Mouse (Mus musculus) hindbrain, embryonic 15.5 days (tissue): ENCODE measurements at regions not wholly inside any gene's neighbourhood (a gene's known extent, or its start where the extent isn't known, plus 50 kb on each side); places are given as distances from the start of the nearest gene placed in this dataset.

Experiments
- ATAC-seq: fragments of 200-750 bp; cut with Nextera tagmentation; 2 replicates; pipeline ENCODE4 v1.8.0; 2017; ENCODE audit warnings: low read depth, moderate number of reproducible peaks, moderate TSS enrichment; ENCODE audit not compliant: low FRiP score
- H3K27ac ChIP-seq: fragments of 300-500 bp; sonication (generic); replicated peaks from 2 replicates; pipeline ENCODE4 v1.5.1; 2015; ENCODE audit warnings: mild to moderate bottlenecking, inconsistent platforms
- H3K27me3 ChIP-seq: fragments of 300-500 bp; sonication (generic); 2 replicates; pipeline ENCODE4 v1.6.1; 2015; ENCODE audit warnings: control low read depth, inconsistent platforms
- H3K36me3 ChIP-seq: fragments of 300-500 bp; sonication (generic); 2 replicates; pipeline ENCODE4 v1.6.1; 2015; ENCODE audit warnings: control low read depth, inconsistent platforms
- H3K4me1 ChIP-seq: fragments of 300-500 bp; sonication (generic); replicated peaks from 2 replicates; pipeline ENCODE4 v1.6.1; 2015; ENCODE audit warnings: control low read depth, inconsistent platforms
- H3K4me2 ChIP-seq: fragments of 300-500 bp; sonication (generic); 2 replicates; pipeline ENCODE4 v1.6.1; 2015; ENCODE audit warnings: moderate library complexity, mild to moderate bottlenecking, inconsistent platforms
- H3K4me3 ChIP-seq: fragments of 300-500 bp; sonication (generic); 2 replicates; pipeline ENCODE4 v1.5.1; 2015; ENCODE audit warnings: mild to moderate bottlenecking, inconsistent platforms
- H3K9ac ChIP-seq: fragments of 300-500 bp; sonication (generic); 2 replicates; pipeline ENCODE4 v1.6.1; 2015; ENCODE audit warnings: inconsistent platforms
- H3K9me3 ChIP-seq: fragments of 300-500 bp; sonication (generic); 2 replicates; pipeline ENCODE4 v1.6.1; 2016; ENCODE audit warnings: control low read depth, inconsistent platforms
- WGBS: fragments of 180-500 bp; shearing (Covaris S2); methylation state at CpG from one replicate; pipeline ENCODE4 v1.1.7; 2015; 5-methylcytosine and 5-hydroxymethylcytosine counted together

GRCm38 (mm10) chr6:73676979-73677378, 207.5 kb upstream of the 4931417E11Rik start:
- H3K9ac ChIP-seq: no peak overlapping the region
- H3K27me3 ChIP-seq: no peaks in the 10 kb centered on the region
- no peak overlapping the region for H3K4me3 ChIP-seq
- no peak overlapping the region for H3K4me2 ChIP-seq
- no peaks in the 10 kb centered on the region for H3K36me3 ChIP-seq
- no peaks in the 10 kb centered on the region for H3K4me1 ChIP-seq
- no peak overlapping the region for H3K27ac ChIP-seq
- H3K9me3 ChIP-seq: no peaks in the 10 kb centered on the region
- no peak for ATAC-seq

DNA sequence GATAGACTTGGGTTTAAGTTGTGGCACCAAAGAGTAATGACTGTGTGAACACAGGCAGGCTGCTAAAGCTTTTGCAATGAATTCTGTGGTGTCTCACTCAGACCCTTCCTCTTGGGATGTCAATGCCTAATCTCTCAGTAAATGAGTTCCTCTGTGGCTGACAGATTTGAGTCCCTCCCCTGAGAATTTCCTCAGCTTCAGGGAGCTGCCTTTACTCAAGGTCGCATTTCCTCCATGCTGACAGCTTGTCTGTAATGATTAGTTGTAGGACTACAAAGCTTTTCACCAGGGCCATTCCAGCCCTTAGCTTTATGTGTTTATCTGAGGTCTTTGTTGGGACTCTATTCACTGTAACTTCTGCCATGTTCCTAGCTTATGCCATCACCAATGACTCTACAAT, 199.9 kb upstream of the 4931417E11Rik start:
- Histone ChIP-seq H3K9ac (no peak overlapping the region), H3K4me2 (no peak overlapping the region), H3K9me3 (no peaks in the 10 kb centered on the region), H3K36me3 (no peaks in the 10 kb centered on the region), H3K27me3 (no peaks in the 10 kb centered on the region), H3K4me3 (no peak overlapping the region), H3K4me1 (no peaks in the 10 kb centered on the region), H3K27ac (no peak overlapping the region)
- ATAC-seq: no peak
- WGBS: 48% methylated on average over 1 of the region's 1 CpGs

GRCm38 (mm10) chr6:73658988-73659387, 189.5 kb upstream of the 4931417E11Rik start:
- no peak overlapping the region for H3K4me2 ChIP-seq
- ATAC-seq: peak; percentile 66; the same call in 1 of the 2 replicates
- H3K4me1 ChIP-seq: no peaks in the 10 kb centered on the region
- no peak overlapping the region for H3K9ac ChIP-seq
- H3K9me3 ChIP-seq: no peaks in the 10 kb centered on the region
- H3K27me3 ChIP-seq: no peaks in the 10 kb centered on the region
- no peaks in the 10 kb centered on the region for H3K36me3 ChIP-seq
- WGBS: 62% methylated on average over 5 of the region's 5 CpGs
- no peak overlapping the region for H3K27ac ChIP-seq
- no peak overlapping the region for H3K4me3 ChIP-seq

DNA sequence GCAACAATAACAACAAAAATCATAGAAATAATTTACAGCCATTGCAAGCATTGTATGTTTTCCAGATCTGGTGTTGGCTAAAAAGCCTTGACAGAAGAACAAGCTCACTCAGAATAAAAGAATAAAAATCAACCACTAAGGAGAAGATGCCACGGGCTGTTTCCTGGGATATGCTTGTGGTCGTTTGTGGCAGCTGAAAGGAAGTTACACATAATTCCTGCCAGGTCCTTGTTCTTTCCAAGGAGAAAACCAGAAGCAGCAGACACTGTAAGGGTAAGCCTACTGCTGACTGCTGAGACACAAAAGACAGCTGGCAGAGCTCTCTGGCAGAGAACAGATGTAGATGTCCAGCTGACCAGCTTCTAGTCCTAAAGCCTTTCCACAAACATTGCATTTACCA, 175.9 kb upstream of the 4931417E11Rik start:
- H3K27ac ChIP-seq: no peak overlapping the region
- H3K27me3 ChIP-seq: no peaks in the 10 kb centered on the region
- no peak overlapping the region for H3K4me3 ChIP-seq
- ATAC-seq: no peak
- WGBS: 45% methylated on average over 2 of the region's 2 CpGs
- no peaks in the 10 kb centered on the region for H3K9me3 ChIP-seq
- H3K4me1 ChIP-seq: no peaks in the 10 kb centered on the region
- no peak overlapping the region for H3K9ac ChIP-seq
- no peak overlapping the region for H3K4me2 ChIP-seq
- H3K36me3 ChIP-seq: no peaks in the 10 kb centered on the region

GRCm38 (mm10) chr6:73644778-73645267, 175.4 kb upstream of the 4931417E11Rik start:
- Histone ChIP-seq H3K4me1 (no peaks in the 10 kb centered on the region), H3K27ac (no peak overlapping the region), H3K9ac (no peak overlapping the region), H3K36me3 (no peaks in the 10 kb centered on the region), H3K9me3 (no peaks in the 10 kb centered on the region), H3K4me3 (no peak overlapping the region), H3K4me2 (no peak overlapping the region), H3K27me3 (no peaks in the 10 kb centered on the region)
- ATAC-seq: peak; percentile 75
- WGBS: 37% methylated on average over 2 of the region's 2 CpGs

GRCm38 (mm10) chr6:73628600-73628999, 159.1 kb upstream of the 4931417E11Rik start:
- Histone ChIP-seq H3K9me3 (no peaks in the 10 kb centered on the region), H3K9ac (no peak overlapping the region), H3K4me3 (no peak overlapping the region), H3K4me2 (no peak overlapping the region), H3K4me1 (no peaks in the 10 kb centered on the region), H3K27me3 (no peaks in the 10 kb centered on the region), H3K36me3 (no peaks in the 10 kb centered on the region), H3K27ac (no peak overlapping the region)
- WGBS: 20% methylated on average over 1 of the region's 1 CpGs
- no peak for ATAC-seq

DNA sequence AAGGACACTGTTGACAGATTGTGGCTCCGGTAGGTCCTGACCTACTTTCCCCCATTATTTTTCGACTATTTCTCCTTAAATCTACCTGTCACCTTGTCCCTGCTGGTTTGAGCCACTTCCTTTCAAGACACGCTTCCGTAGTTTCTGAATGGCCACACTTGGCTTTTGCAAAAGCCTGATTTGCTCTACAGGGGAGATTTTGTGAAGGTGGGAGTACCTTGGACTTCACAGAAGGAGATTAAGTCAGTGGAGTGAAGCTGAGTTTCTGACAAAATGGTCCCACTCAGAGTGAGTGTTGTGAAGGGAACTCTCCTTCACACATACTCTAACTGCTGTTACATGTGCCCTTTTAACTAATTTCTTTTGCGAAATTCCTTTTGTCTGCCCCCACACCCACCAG, 157.0 kb upstream of the 4931417E11Rik start:
- Histone ChIP-seq H3K9me3 (no peaks in the 10 kb centered on the region), H3K9ac (no peak overlapping the region), H3K4me3 (no peak overlapping the region), H3K27ac (no peak overlapping the region), H3K27me3 (no peaks in the 10 kb centered on the region), H3K36me3 (no peaks in the 10 kb centered on the region), H3K4me2 (no peak overlapping the region), H3K4me1 (no peaks in the 10 kb centered on the region)
- 88% methylated on average over 5 of the region's 5 CpGs for WGBS
- ATAC-seq: no peak

DNA sequence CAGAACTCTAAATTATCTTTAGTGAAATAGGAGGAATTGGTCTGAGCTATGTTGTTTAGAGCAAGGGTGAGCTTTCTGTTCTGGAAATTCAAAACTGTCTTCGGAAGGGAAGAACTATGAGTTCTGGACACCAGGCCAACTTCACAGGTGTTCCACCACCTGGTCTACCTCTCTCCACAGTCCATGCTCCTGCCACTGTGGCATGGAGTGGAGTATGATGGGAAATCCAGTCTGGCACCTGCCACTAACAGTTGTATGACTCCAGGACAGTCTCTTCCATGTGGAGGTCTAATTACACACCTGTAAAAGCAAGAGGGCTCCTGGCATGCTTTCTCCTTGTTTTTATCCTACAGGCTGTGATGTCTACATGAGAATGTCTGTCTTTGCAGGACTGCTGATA, 154.7 kb upstream of the 4931417E11Rik start:
- no peaks in the 10 kb centered on the region for H3K36me3 ChIP-seq
- no peak overlapping the region for H3K27ac ChIP-seq
- H3K9me3 ChIP-seq: no peaks in the 10 kb centered on the region
- no peaks in the 10 kb centered on the region for H3K4me1 ChIP-seq
- WGBS: 89% methylated on average over 1 of the region's 1 CpGs
- ATAC-seq: no peak
- H3K4me2 ChIP-seq: no peak overlapping the region
- H3K27me3 ChIP-seq: no peaks in the 10 kb centered on the region
- H3K9ac ChIP-seq: no peak overlapping the region
- no peak overlapping the region for H3K4me3 ChIP-seq

- H3K4me2 ChIP-seq: no peak overlapping the region
- H3K4me3 ChIP-seq: no peak overlapping the region
- WGBS: 77% methylated on average over 4 of the region's 4 CpGs
- ATAC-seq: no peak
- H3K4me1 ChIP-seq: no peaks in the 10 kb centered on the region
- H3K27me3 ChIP-seq: no peaks in the 10 kb centered on the region
- no peak overlapping the region for H3K27ac ChIP-seq
- no peak overlapping the region for H3K9ac ChIP-seq
- H3K36me3 ChIP-seq: no peaks in the 10 kb centered on the region
- no peaks in the 10 kb centered on the region for H3K9me3 ChIP-seq
These were observed 152.5 kb upstream of the 4931417E11Rik start for GRCm38 (mm10) chr6:73621839-73622426.

- WGBS: 47% methylated on average over 3 of the region's 3 CpGs
- ATAC-seq: no peak
- no peaks in the 10 kb centered on the region for H3K36me3 ChIP-seq
- no peak overlapping the region for H3K4me3 ChIP-seq
- no peaks in the 10 kb centered on the region for H3K9me3 ChIP-seq
- H3K4me1 ChIP-seq: peaks cover 5% of the 10 kb centered on the region; the same call in 1 of the 2 replicates
- H3K4me2 ChIP-seq: no peak overlapping the region
- H3K27ac ChIP-seq: no peak overlapping the region
- no peaks in the 10 kb centered on the region for H3K27me3 ChIP-seq
- no peak overlapping the region for H3K9ac ChIP-seq
These were observed 142.8 kb upstream of the 4931417E11Rik start for GRCm38 (mm10) chr6:73612266-73612665.

DNA sequence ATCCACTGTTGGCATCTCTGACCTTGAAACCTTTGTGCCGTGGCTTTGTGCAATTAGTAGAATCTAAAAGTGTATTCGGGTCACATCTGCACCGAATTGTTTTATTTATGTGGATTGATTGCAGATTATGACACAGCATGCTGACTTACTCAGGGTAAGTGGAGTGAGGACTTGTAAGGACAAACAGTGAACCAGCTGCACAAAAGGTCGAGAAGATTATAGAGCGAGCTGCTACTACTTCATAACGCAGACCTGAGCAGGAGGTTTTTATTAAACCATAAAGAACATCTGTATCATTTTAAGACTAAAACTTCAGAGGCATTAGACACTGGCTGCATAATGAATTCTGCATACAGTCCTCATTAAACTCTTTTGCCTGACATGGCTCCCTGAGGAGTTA, 142.4 kb upstream of the 4931417E11Rik start:
- WGBS: 62% methylated on average over 6 of the region's 6 CpGs
- Histone ChIP-seq H3K36me3 (no peaks in the 10 kb centered on the region), H3K9me3 (no peaks in the 10 kb centered on the region), H3K4me1 (peaks cover 5% of the 10 kb centered on the region; the same call in 1 of the 2 replicates), H3K27ac (no peak overlapping the region), H3K9ac (no peak overlapping the region), H3K27me3 (no peaks in the 10 kb centered on the region), H3K4me3 (no peak overlapping the region), H3K4me2 (no peak overlapping the region)
- no peak for ATAC-seq

- H3K4me3 ChIP-seq: no peak overlapping the region
- peaks cover 5% of the 10 kb centered on the region; the same call in 1 of the 2 replicates for H3K4me1 ChIP-seq
- H3K4me2 ChIP-seq: no peak overlapping the region
- H3K9ac ChIP-seq: no peak overlapping the region
- no peaks in the 10 kb centered on the region for H3K9me3 ChIP-seq
- H3K36me3 ChIP-seq: no peaks in the 10 kb centered on the region
- ATAC-seq: no peak
- H3K27me3 ChIP-seq: no peaks in the 10 kb centered on the region
- no peak overlapping the region for H3K27ac ChIP-seq
- WGBS: 63% methylated on average over 2 of the region's 2 CpGs
These were observed 140.7 kb upstream of the 4931417E11Rik start for GRCm38 (mm10) chr6:73610048-73610624.

DNA sequence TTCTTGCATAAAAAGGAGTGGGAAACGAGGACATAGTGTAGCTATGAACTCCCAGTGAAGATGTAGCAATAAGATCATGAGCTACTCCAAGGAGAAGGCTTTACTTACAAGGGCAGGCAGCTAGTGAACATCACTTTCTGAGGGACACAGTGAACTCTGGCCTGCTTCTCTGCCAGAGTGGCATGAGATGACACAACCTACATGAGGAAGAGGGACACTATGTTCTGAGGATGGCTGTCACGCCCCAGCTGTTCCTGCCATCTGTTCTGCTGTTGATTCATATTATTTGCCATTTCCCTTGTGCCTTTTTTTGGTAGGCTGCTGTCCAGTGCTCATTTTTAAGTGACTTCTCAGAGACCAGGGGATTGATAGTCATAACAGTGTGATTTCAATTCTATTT, 118.2 kb upstream of the 4931417E11Rik start:
- no peaks in the 10 kb centered on the region for H3K9me3 ChIP-seq
- no peaks in the 10 kb centered on the region for H3K4me1 ChIP-seq
- no peak for ATAC-seq
- 78% methylated on average over 2 of the region's 2 CpGs for WGBS
- no peak overlapping the region for H3K4me2 ChIP-seq
- no peak overlapping the region for H3K27ac ChIP-seq
- H3K4me3 ChIP-seq: no peak overlapping the region
- H3K36me3 ChIP-seq: no peaks in the 10 kb centered on the region
- no peak overlapping the region for H3K9ac ChIP-seq
- H3K27me3 ChIP-seq: no peaks in the 10 kb centered on the region
